Mouse (Mus musculus) monocyte, adult 2 months (primary cell): ENCODE measurements around the gene Pnmt.

ENCODE experiments used
- DNase-seq, 2 experiments: peaks; one replicate each; pipeline ENCODE4 v3.0.0; 2022; ENCODE audit warnings: low spot score in 2 of 2, low read depth in 1 of 2

Pnmt gene

DNA sequence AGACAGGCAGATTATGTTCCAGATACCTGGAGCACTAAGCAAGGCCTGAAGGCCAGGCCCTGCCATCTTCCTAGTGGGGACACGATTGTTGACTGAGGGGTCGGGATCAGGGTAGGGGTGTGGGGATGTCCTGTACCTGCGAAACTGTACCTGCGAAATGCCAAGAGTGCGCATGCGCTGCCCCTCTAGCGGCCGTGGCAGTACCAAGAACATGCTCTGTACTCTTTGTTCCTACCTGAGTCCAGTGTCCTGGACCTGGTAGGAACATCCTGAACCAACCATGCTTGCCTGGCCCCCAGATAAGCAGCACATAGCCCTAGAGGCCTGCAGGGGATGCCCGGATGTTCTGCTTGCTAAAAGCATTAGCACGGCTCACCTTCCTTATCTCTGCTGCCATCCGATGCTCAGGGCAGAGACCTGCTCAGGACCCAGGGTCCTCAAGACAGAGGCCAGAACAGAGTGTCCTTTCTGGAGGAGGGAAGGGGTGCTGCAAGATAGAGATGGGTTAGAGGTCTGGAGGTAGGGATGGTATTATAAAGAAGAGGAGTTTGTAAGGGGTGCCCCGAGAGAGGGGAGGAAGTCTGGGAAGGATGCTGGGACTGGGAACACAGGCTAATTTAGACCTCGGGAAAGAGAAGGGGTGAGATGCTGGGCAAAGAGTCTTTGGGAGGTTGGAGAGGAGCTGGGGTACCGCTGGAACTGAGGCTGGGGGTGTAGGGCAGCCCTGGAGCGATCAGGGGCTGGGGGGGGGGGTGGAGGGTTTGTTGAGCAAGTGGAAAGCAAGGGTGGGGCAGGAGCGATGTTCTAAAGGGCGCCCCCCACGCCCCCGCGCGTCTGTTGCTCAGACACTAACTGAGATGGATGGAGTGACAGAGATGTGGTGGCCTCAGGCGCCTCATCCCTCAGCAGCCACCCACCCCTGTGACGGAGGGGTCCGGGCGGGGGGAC is at the start of gene Pnmt:
Gene Pnmt (plus strand): TSS at position 813 of the 948 bp plus-strand sequence.
- DNase-seq, result no peak

DNA sequence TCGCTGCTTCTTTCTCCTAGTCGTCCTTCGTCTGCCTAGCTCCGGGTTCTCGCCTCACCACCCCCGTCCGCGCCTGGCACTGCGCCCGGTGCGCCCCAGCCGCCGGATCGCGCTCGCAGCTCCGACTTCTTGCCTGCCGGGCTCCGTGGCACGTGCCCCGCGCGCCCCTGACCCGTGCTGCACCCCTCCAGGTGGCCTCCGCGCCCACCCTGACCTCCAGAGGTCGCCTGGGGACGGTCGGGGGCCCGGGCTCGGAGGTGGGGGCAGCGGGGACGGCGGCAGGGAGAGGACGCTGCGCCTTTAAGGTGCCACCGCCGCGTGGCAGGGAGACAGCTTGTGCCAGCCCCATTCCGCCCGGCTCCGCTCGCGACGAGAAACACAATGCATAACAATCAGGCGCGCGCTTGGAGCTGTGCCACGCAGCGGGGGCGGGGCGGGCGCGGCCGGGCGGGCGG is 47.7 kb upstream of the Pnmt start:
- no peak for DNase-seq

DNA sequence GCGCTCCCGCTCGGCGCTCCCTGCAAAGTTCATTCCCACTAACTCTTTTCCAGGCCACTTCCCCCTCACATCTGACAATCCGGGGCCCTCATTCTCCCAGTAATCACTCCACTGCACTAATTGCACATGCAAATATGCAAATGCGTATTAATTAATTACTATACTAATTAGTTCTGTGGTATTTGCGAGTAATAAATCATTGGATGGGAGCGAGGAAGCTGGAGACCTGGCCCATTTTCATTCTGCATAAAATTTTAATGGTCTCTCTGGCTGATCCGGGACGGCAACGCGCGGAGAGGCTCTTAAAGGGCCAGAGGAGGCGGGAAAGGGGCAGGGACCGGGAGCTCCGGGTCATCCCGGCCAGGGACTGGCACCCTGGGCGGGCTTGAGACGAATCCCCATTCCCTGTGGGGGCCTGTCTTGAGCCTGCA is 47.2 kb upstream of the Pnmt start:
- no peak for DNase-seq

DNA sequence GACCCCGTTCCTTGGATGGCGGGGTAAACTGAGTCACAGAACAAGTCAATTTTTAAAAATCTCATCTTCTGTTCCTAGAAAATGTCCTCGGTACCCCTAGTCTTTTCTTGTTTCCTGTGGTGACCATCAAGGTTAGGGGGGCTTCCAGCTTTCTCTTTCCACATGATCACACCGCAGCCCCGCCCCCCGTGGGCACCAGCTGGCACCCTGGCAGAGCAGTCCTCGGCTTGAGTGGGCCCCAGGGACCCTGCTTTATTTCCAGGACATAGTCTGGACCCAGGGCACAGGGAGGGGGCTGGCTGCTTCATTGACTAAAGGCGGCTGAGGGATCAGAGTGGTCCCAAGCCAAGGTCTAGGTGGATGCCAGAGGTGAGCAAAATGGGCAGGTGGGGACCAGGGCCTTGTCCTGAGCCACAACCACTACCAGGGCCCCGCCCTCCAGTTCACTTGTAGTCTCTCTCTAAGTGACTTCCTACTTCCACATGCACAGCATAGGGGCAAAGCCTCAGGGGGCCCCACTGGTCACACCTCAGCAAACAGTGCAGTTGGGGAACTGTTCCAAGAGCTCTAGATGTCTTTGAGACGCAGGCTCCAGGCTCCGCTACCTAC is 46.5 kb upstream of the Pnmt start:
- DNase-seq, result no peak

DNA sequence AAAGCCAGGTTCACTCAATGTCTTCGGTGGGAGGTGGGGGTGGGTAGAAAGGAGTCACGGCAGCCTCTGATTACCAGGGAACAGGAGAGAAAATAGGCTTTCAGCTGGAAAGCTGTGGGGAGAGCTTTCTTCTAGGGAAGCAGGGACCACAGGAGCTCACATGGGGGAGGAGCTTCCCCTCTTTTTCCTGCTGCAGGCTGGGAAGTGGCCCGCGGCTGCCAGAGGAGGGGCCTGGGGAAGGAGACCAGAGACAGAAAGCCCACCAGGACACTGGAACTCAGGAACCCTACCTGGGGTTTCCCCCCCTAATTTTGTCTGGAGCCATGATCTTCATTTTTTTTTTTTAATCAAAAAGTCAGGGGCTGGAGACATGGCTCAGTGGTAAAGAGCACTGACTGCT is 45.7 kb upstream of the Pnmt start:
- DNase-seq, result no peak

DNA sequence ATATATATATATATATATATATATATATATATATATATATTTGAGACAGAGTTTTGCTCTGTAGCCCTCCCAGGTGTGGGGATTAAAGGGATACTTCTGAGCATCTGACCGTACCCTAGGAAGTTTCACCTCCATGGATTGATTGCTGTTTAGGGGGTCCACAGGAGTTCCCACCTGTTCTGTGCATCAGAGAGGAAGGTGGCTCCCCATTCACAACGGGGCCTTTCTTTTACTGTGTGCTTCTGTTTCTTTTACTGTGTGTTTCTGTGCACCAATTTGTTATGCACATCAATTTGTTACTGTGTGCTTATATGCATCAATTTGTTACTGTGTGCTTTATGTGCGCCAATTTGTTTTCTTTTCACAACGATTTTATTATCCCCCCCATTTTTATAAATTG is 45.1 kb upstream of the Pnmt start:
- no peak for DNase-seq

DNA sequence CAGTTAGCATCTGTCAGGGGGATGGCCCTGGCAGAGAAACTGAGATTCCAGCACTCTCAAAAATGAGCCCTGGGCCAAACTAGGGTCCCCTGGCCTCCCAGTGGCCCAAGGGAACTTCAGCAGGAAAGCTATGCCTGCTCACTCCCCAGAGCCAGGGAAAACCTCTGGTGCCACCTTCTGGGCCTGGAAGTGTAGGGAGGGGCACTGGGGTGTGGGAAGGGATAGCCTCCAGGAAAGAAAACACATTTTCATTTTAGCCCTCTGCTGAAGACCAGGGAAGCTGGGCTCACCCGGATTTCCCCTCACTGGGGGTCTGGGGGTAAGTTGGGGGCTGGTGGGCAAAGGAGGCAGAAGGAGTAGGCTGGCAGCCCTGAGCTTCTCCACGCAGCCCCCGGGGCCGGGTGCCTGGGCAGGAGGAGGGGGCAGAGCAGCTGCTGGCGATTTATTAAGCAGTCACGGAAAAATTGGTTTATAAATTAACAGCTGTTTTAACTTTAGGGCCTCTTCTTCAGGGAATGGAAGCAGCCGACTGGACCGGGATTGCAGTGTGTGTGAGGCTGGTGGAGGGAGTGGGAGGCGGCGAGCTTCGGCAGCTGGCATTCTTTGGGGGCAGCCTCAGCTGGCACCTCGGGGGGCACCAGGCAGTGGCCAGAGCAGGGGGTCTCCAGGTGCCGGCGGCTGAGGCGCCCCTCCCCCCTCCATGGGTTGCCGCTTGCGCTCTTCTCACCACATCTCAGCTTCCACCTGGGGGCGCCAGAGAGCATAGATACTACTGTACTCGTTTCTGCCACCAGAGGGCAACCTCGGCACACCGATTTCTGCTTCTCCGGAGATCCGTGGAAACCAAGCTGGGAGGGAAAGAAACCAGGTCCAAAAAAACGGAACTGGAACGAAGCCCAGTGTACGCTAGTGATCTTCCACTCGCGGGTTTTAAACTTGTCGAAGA is 44.0 kb upstream of the Pnmt start:
- DNase-seq, result peak; percentile 83 to 96

DNA sequence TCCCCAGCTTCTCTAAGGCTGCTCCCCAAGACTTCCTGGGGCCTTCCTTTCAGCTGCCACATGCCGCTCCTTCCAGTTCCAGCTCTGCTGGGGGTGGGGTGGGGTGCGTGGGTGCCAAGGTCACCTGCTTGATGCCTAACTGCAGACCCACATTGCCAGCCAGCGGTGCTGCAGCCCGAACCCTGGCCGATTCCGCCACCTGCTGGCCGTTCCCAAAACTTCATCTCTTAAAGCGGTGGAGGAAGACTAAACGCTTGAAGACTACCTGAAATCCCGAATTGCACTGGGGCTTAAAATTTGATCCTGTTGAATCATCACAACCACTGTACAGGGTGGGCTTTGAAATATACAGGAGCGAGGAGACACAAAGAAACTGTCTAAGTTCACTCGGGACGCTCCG is 41.0 kb upstream of the Pnmt start:
- peak in 1 of 2 experiments; percentile 52 for DNase-seq

DNA sequence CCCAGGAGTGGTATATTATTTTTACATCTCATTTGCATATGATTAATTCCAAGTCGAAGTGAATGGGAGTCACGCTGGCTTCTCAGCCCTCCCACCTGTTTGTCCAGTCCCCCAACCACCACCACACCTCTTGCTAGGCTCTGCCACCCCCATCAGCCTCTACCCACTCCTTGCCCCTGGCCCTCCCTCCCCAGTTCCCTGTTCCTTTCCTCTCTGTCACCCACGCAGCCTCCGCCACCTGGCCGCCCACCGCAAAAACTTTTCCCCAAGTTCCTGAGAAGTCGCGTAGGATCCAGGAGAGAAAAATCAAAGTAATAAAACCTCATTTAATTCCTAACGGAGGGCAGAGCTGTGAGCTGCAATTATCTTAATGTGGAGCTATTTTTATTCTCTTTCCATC is 40.1 kb upstream of the Pnmt start:
- no peak for DNase-seq

DNA sequence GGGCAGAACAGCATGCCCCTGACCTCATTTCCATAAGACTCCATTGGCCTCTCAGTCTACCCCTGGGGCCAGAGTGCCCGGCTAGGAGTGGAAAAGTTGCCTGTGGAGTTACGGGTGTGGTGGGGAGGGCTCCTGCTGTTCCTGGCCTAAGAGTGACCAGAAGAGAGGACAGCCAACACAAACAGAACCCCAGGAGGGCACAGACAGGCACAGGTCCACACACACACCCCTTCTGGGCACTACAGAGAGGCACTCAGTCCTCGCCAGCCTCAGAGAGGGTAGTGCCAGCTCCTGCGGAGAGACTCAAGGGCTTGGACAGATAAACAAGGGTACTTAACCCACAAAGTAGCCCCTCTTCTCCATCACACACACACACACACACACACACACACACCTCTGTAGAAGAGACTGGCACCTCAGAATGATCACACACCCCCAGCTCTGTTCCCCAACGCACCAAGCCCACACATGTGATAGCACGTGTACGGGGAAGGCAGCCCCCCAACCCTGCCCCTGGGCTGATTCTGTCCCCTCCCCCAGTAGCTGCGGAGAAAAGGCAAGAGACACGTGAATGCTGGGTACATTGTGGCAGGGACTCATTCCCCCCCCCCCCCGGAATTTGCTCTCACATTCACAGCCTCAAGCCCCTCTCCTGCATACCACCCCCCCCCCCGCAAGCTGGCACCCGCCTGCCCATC is 38.7 kb upstream of the Pnmt start:
- no peak for DNase-seq

DNA sequence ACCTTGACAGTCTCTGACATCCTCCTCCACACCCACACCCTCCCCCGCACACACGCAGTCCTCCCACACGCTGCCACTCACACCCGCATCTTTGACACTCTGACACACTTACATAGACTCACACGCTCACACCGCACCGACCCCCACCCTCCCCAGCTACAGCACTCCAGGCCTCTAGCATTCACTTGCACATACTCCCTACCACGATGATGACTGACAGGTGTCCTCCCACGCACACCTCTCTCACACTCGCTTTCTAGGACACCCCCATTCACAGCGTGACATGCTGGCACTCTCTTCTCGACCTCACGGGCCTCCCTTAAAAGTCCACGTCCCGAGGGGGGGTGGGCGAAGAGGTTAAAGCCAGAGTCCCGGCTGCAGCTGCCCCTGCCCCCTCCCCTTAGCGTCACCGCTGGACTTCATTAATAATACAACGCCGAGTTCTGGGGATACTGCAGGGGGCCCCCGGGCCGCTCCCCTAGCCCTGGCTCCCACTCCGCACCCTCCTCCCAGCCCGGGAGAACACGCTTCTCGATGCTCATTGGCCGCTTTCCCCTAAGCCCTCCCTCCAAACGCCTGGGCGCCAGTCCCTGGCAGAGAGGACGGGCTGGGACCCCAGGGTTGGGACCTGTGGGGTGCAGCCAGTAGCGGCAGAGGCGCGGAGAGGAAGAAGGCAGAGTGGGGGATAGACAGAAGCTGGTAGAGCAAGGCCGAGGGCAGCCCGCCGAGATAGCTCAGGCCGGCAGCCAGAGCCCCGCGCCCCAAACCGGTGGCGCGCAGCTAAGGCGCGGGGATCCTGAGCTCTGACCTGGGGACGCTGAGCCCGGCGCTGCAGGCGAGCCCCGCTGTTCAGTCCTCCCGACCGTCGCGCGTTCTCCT is 37.9 kb upstream of the Pnmt start, which contains the start of gene Ppp1r1b:
Gene Ppp1r1b (plus strand): TSS at position 322 of the 879 bp plus-strand sequence.
- no peak for DNase-seq

DNA sequence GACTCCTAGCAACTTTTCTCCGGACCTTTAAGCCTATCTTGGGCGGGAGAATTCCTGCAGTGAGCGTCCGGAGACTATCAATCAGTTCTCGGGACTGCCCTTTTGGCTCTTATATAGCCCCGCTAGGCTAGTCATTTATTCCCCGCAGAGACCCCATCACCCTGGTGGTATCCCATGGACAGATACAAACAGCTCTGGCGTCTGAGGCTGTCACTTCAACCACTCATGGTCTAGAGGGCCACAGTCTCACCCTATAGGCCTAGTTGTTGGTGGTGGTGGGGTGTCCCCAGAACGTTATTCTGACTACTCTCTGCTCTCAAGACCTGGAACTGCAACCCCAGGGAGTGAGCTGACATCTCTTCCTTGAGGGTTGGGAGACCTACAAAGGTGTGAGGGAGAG is 36.9 kb upstream of the Pnmt start:
- no peak for DNase-seq

DNA sequence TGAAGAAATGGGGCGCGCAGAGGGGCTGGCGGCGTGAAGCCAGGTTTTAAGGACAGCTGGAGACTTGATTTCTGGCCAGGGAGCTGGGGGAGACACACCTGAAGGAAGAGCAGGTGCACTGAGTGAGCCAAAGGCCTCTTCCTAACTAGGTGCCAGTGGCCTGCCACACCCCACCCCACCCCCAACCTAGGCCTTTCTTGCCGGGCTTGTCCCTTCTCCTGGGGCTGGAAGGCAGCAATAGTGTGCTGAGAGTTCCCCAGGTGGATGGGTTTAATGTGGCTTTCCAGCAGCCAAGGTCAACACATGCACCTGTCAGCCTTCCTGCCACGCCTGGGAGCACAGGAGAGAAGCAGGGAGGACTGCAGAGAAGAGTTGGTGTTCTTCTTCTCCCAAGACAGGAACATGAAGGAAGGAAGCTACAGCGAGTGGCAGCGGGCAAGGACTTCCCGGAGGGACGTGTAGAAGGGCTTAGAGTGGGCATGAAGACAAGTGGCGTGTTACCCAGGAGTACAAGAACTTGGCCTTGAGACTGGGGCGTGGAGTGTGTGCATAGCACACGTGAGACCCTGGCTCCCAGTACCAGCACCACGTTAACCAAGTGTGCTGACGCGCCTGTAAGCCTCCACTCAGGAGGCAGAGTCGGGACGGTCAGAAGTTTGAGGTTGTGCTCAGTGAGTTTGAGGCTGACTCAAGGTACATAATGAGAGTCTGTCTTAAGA is 33.8 kb upstream of the Pnmt start:
- DNase-seq, result no peak

DNA sequence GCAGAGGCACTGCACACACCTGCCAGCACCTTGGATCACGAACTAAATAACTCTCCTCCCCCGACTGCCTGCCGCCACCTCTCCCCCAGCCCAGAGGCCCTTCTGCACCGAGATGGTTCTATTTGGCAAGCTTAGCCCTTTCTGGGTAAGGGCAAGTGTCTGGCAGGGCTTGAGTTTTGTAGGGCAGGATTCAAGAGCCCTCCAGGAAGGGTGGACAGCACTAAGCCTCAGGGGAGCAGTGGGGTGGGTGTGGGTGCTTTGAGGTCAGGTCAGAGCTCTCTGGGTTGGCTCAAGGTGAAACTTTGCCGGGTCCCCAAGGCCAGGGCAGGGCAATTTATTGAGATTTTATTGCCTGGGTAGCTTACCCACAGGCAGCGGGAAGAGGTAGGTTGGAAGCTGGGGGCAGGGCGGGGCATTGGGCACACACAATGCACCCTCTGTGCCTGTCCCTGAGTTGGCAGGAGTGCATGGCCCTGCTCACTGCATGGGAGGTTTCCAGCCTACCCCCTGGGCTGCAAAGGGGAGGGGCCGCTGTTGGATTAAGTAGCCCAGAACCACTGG is 32.5 kb upstream of the Pnmt start:
- DNase-seq, result no peak

DNA sequence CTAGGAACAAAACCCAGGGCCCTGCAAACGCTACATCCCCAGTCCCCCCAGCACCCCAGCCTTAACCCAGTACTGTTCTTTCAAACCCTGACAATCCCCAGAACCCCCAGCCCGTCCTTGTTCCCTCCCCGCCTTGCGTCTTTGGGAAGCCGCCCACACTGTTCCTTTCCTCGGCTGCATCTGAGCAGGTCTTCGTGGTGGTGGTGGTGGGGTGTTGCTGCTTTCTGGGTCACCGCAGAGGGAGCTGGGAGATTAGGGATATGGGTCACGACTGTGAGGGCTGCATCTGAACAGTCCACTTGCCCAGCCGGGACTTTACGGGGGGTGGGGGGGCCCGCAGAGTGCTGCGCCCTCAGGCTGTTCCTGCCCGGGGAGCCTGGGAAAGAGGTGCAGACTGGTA is 31.8 kb upstream of the Pnmt start:
- no peak for DNase-seq

DNA sequence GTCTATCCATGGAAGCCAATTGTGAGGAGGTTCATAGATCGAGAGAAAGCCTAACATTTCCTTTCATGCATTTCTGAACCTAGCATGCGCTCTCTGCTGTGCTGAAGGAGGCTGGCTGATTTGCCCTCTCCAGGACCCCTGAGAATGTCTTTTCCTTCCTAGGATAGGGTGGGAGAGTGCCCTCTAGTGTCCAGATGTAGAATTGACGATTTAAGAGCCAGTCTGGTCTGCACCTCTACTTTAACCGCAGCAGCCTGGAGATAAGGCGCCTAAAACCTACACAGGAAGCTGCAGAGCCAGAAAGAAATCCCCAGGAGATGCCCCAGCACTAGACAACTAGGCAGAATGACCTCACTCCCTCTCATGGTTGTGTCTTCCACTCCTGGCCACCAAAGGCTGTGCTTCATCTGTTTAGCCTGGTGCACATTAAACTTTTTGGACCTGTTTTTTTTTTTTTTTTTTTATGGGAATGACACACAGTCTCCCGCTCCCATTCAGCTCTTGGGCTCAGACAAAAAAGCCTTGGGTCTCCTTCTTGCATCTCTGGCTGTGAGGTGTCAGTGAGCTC is 30.4 kb upstream of the Pnmt start:
- DNase-seq, result no peak

DNA sequence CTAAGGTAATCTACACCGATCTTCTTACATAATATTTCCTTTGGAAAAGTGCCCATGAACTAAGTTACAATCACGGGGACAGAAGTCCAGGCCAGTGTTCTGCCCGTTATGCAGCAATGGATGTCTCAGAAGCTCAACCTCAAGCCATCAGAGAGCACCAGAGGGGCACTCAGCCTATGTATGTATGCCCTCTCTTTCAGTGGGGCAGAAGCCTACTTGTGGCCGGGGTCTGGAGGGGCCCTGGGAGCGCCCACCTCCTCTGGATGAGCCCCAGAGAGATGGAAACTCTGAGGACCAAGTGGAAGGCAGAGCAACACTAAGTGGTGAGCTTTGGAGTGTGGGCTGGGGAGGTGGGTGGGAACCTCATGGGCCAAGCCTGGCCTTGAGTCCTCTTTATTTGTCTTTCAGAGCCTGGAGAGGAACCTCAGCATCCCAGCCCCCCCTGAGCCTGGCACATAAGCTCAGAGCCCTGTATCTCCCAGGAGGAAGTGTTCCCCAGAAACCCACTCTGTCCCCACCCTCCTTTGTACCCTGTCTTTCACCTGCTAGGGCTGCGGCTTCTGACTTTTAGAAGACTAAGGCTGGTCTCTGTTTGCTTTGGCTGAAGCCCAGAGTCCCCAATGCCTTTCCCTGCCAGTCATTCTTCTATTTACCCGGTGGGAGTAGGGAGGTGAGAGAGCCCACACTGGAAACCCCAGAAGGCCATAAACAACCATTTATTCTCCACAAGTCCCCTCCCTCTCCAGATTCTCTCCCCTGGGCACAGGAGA is 29.4 kb upstream of the Pnmt start:
- no peak for DNase-seq
